Mouse (Mus musculus) midbrain, embryonic 13.5 days (tissue): ENCODE measurements around the gene Hexa. TPM values are rescaled to one million over a fixed set of nuclear protein-coding genes. Genes with fewer than 3 reads are reported as not detected.

Experiments
- ATAC-seq: fragments of 200-750 bp; cut with Nextera tagmentation; 2 replicates; pipeline ENCODE4 v1.8.0; 2017; ENCODE audit warnings: mild to moderate bottlenecking, moderate TSS enrichment, moderate library complexity
- H3K27ac ChIP-seq: fragments of 300-500 bp; sonication (generic); 2 replicates; pipeline ENCODE4 v1.5.1; 2015; ENCODE audit warnings: inconsistent platforms, mild to moderate bottlenecking, moderate library complexity
- H3K27me3 ChIP-seq: fragments of 300-500 bp; sonication (generic); 2 replicates; pipeline ENCODE4 v1.6.1; 2015; ENCODE audit warnings: mild to moderate bottlenecking, inconsistent platforms
- H3K36me3 ChIP-seq: fragments of 300-500 bp; sonication (generic); 2 replicates; pipeline ENCODE4 v1.6.1; 2015; ENCODE audit warnings: mild to moderate bottlenecking, inconsistent platforms
- H3K4me1 ChIP-seq: fragments of 300-500 bp; sonication (generic); replicated peaks from 2 replicates; pipeline ENCODE4 v1.6.1; 2015; ENCODE audit warnings: inconsistent platforms
- H3K4me2 ChIP-seq: fragments of 300-500 bp; sonication (generic); replicated peaks from 2 replicates; pipeline ENCODE4 v1.6.1; 2015; ENCODE audit warnings: moderate library complexity, mild to moderate bottlenecking, inconsistent platforms
- H3K4me3 ChIP-seq: fragments of 300-500 bp; sonication (generic); replicated peaks from 2 replicates; pipeline ENCODE4 v1.5.1; 2015; ENCODE audit warnings: mild to moderate bottlenecking, inconsistent platforms
- H3K9ac ChIP-seq: fragments of 300-500 bp; sonication (generic); replicated peaks from 2 replicates; pipeline ENCODE4 v1.6.1; 2015; ENCODE audit warnings: mild to moderate bottlenecking, inconsistent platforms
- H3K9me3 ChIP-seq: fragments of 300-500 bp; sonication (generic); 2 replicates; pipeline ENCODE4 v1.6.1; 2016; ENCODE audit warnings: mild to moderate bottlenecking, inconsistent platforms
- WGBS: fragments of 180-500 bp; shearing (Covaris S2); methylation state at CpG from one replicate; pipeline ENCODE4 v1.1.7; 2015; 5-methylcytosine and 5-hydroxymethylcytosine counted together
- polyA plus RNA-seq: library from polyadenylated mRNA; unstranded; fragments of >200 nt; fragmentation: Nextera tagmentation; extraction: Ambion mirVana; gene quantifications from 2 replicates; pipeline ENCODE4 v1.2.1, GENCODE M21; 2015

Hexa gene
- polyA plus RNA-seq, 1 experiment from 2014 or later: 50.6 TPM

- Histone ChIP-seq H3K36me3 (peaks cover 30% of the 10 kb centered on the region), H3K4me1 (0 out of 2 replicates have a peak, but pooled peaks cover 2% of the 10 kb centered on the region), H3K27me3 (no peaks in the 10 kb centered on the region), H3K9ac (no peak overlapping the region), H3K27ac (no peak overlapping the region), H3K9me3 (no peaks in the 10 kb centered on the region), H3K4me2 (no peak overlapping the region), H3K4me3 (no peak overlapping the region)
- 30% methylated on average over 6 of the region's 6 CpGs for WGBS
- ATAC-seq: peak; percentile 75
Observed at GRCm38 (mm10) chr9:59567111-59567510, 27.8 kb downstream of the Hexa start.

DNA sequence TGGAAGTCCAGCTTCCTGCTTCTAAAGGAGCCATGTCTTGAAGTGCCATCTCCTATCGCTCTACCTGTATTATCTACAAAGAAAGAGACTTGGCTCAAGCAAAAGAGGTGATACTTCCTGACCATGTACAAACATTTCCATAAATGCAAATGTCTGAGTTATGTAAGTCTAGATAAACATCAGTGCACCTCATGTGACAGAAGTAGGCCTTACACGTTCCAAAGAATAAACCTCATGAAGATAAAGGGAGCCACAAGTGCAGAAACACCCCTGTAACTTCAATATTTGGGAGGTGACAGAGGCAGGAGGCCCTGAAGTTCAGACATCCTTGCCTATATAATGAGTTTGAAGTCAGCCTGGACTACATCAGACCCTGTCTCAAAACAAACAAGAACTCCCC, 32.5 kb downstream of the Hexa start:
- WGBS: 79% methylated on average over 2 of the region's 2 CpGs
- Histone ChIP-seq H3K27me3 (peaks cover 15% of the 10 kb centered on the region), H3K36me3 (no peaks in the 10 kb centered on the region), H3K27ac (no peak overlapping the region), H3K4me2 (no peak overlapping the region), H3K4me3 (no peak overlapping the region), H3K4me1 (peaks cover 5% of the 10 kb centered on the region), H3K9ac (no peak overlapping the region), H3K9me3 (no peaks in the 10 kb centered on the region)
- ATAC-seq: no peak

- Histone ChIP-seq H3K27ac (peak overlapping the region; percentile 69), H3K4me1 (peaks cover 28% of the 10 kb centered on the region), H3K36me3 (no peaks in the 10 kb centered on the region), H3K4me2 (peak overlapping the region; percentile 58), H3K9me3 (no peaks in the 10 kb centered on the region), H3K4me3 (peak overlapping the region; percentile 51), H3K27me3 (peaks cover 35% of the 10 kb centered on the region), H3K9ac (peak overlapping the region; percentile 15; the same call in 1 of the 2 replicates)
- ATAC-seq: no peak
- 14% methylated on average over 13 of the region's 13 CpGs for WGBS
Observed at GRCm38 (mm10) chr9:59577401-59577800, 38.1 kb downstream of the Hexa start.

GRCm38 (mm10) chr9:59577844-59578504, 38.6 kb downstream of the Hexa start, which contains the start of gene Celf6:
Celf6 (plus strand) TSS chr9:59577917.
- H3K4me1 ChIP-seq: peaks cover 28% of the 10 kb centered on the region
- peak within 1 kb of the TSS; percentile 69 for H3K27ac ChIP-seq
- H3K4me3 ChIP-seq: peak within 1 kb of the TSS; percentile 51
- H3K9ac ChIP-seq: peak within 1 kb of the TSS; percentile 67
- H3K27me3 ChIP-seq: peaks cover 39% of the 10 kb centered on the region
- no peaks in the 10 kb centered on the region for H3K36me3 ChIP-seq
- H3K9me3 ChIP-seq: no peaks in the 10 kb centered on the region
- H3K4me2 ChIP-seq: peak within 1 kb of the TSS; percentile 58
- 2% methylated on average over 45 of the region's 61 CpGs for WGBS
- ATAC-seq: peak; percentile 98

DNA sequence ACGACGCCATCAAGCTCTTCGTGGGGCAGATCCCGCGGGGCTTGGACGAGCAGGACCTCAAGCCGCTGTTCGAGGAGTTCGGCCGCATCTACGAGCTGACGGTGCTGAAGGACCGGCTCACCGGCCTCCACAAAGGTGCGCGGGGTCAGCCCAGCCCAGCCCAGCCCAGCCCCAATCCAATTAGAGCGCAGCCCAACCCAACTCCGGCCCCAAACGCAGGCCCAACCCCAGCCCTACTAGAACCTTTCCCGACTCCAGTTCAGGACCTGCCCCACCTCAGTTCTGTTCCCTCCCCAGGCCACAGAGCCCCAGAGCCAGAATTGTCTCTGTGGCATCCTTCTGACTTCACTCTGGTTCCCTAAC, 39.1 kb downstream of the Hexa start:
- ATAC-seq: peak; percentile 71; the same call in 1 of the 2 replicates
- Histone ChIP-seq H3K4me2 (peak overlapping the region; percentile 58), H3K27me3 (peaks cover 43% of the 10 kb centered on the region), H3K36me3 (no peaks in the 10 kb centered on the region), H3K9me3 (no peaks in the 10 kb centered on the region), H3K27ac (peak overlapping the region; percentile 16), H3K9ac (peak overlapping the region; percentile 67), H3K4me3 (peak overlapping the region; percentile 51), H3K4me1 (peaks cover 28% of the 10 kb centered on the region)
- WGBS: under 1% methylated on average over 20 of the region's 20 CpGs

GRCm38 (mm10) chr9:59584871-59585308, 45.5 kb downstream of the Hexa start:
- peak; percentile 43 for ATAC-seq

GRCm38 (mm10) chr9:59588252-59588651, 48.9 kb downstream of the Hexa start:
- H3K27me3 ChIP-seq: peaks cover 40% of the 10 kb centered on the region
- H3K4me3 ChIP-seq: no peak overlapping the region
- WGBS: 30% methylated on average over 5 of the region's 5 CpGs
- no peaks in the 10 kb centered on the region for H3K9me3 ChIP-seq
- ATAC-seq: peak; percentile 68
- peaks cover 51% of the 10 kb centered on the region for H3K4me1 ChIP-seq
- peak overlapping the region; percentile 89 for H3K27ac ChIP-seq
- H3K36me3 ChIP-seq: no peaks in the 10 kb centered on the region
- 0 out of 2 replicates have a peak overlapping the region, but pooled peaks have one; percentile 24 for H3K9ac ChIP-seq
- H3K4me2 ChIP-seq: peak overlapping the region; percentile 57

More at GRCm38 (mm10) chr9:59584871-59585308, 45.5 kb downstream of the Hexa start:
- H3K27me3 ChIP-seq: peaks cover 41% of the 10 kb centered on the region
- no peak overlapping the region for H3K27ac ChIP-seq
- no peak overlapping the region for H3K9ac ChIP-seq
- peaks cover 49% of the 10 kb centered on the region for H3K4me1 ChIP-seq
- H3K4me2 ChIP-seq: peak overlapping the region; percentile 32
- no peaks in the 10 kb centered on the region for H3K36me3 ChIP-seq
- H3K9me3 ChIP-seq: no peaks in the 10 kb centered on the region
- WGBS: 5% methylated on average over 13 of the region's 13 CpGs
- H3K4me3 ChIP-seq: no peak overlapping the region

DNA sequence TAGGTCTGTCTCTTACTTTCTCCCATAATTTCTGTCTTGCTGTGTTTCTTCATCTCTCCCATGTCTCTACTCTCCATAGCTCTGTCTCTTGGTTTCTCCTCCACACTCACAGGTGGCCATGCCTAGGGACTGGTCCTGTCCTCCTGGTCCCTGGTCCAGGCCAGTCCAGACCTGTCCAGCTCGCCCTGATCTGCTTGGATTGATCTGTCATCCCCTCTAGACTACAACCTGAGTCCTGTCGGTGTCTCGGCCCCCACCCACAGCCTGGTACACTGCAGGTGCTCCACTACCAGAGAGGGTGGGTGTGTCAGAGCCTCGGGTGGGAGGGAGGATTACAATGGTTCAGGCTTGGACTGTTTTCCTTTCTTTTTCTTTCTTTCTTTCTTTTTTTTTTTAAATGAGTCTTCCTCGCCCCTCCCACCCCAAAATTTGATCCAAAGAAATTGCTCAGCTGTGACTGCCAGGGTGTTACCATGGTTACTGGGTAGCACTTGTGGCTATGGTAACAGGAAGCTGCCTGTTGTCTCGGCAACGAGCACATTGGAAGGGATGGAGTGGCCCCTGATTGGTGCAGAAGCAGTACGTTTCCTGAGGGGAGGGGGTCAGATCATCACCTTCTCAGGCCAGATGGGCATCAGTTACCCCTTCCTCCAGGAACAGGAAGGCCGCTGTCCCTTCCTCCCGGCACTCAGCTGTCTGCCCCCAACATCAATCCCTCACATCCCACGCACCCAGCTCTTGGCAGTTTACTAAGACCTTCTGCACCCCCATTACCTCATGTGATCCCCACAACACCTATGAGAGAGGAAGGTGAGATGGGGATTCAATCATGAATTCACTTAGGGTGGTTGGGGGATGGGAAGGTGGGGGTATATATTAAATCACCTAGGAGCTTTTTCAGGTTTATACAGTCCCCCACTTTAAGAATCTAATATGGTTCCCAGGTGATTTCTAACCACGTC, 49.7 kb downstream of the Hexa start:
- WGBS: 16% methylated on average over 12 of the region's 12 CpGs
- Histone ChIP-seq H3K4me2 (peak overlapping the region; percentile 57), H3K27ac (peak overlapping the region; percentile 89), H3K4me3 (peak overlapping the region; percentile 18), H3K27me3 (peaks cover 37% of the 10 kb centered on the region), H3K36me3 (no peaks in the 10 kb centered on the region), H3K9ac (peak overlapping the region; percentile 51; the same call in 1 of the 2 replicates), H3K4me1 (peaks cover 51% of the 10 kb centered on the region), H3K9me3 (no peaks in the 10 kb centered on the region)
- ATAC-seq: peak; percentile 89

DNA sequence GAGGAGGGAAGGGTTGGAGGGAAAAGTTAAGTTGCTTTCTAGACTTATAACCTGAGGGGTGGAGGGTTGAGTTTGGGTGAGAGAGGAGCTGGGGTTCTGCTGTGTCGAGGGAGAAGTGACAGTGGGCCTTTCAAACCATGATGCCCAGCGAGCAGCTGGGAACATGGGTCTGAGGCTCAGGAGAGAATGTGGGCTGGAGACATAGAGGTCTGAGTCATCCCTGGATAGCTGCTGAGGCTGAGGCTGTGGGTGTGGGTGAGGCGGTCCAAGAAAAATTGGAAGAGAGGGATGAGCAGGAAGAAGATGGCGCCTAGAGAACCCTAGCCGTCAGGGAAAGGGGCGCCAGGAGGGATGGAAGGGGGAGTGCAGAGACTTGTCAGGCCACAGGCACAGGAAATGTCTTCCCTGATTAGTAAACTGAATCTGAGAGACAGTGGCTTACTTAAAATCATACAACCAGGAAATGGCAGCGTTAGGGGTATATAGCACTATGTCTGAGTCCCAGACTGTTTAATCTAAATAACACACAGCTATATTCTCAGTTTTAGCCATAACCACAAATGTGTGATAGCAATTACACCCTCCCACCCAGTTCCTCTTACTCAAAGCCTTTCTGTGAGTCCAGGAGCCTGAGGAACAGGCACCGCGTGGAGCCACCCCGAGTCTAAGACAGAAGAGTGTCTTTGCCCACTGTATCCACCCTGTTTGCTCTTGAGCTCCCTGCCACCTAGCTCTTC, 50.5 kb downstream of the Hexa start:
- Histone ChIP-seq H3K9ac (0 out of 2 replicates have a peak overlapping the region, but pooled peaks have one; percentile 12), H3K27ac (peak overlapping the region; percentile 68; the same call in 1 of the 2 replicates), H3K4me1 (peaks cover 47% of the 10 kb centered on the region), H3K9me3 (no peaks in the 10 kb centered on the region), H3K4me2 (peak overlapping the region; percentile 57), H3K4me3 (peak overlapping the region; percentile 18), H3K27me3 (peaks cover 34% of the 10 kb centered on the region), H3K36me3 (no peaks in the 10 kb centered on the region)
- WGBS: 83% methylated on average over 10 of the region's 10 CpGs
- no peak for ATAC-seq

DNA sequence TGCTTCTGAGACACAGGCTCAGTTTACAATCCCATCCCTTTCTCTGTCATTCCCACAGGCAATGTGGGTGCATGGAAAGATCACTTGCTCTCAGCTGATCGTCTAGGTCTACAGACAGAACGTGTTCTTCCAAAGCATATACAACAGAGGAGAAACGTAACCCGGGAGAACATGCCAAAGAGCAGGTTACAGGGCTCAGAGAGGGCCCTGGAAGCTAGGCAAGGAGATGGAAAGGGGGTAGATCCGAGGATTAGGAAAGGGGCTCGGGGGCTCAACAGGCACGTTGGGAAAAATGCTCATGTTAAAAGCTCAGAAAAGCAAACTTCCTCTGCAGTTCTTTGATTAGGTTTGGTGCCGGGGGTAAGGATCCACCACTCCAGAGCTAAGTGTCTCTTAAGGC, 62.3 kb downstream of the Hexa start:
- H3K27me3 ChIP-seq: peaks cover 14% of the 10 kb centered on the region; the same call in 1 of the 2 replicates
- H3K36me3 ChIP-seq: peaks cover 27% of the 10 kb centered on the region
- H3K27ac ChIP-seq: no peak overlapping the region
- H3K4me1 ChIP-seq: no peaks in the 10 kb centered on the region
- H3K4me3 ChIP-seq: no peak overlapping the region
- ATAC-seq: no peak
- no peaks in the 10 kb centered on the region for H3K9me3 ChIP-seq
- H3K9ac ChIP-seq: no peak overlapping the region
- WGBS: 79% methylated on average over 8 of the region's 8 CpGs
- no peak overlapping the region for H3K4me2 ChIP-seq

DNA sequence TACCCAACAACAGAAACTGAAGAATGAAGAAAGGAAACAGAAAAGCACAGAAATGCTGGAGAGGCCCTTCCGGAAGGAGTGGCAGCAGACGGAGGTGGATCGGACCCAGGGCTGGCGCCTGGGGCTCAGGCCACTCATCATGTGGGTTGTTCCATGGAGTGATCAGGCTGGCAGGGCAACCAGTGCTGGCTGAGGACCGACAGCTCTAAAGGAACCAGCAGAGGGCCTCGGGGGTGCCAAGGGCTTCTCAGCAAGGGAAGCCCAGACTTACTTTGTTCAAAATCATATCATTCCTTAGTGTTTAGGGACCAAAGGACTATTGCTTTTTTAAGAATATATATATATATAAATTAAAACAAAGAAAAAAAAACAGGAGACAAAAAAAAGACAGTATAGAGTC, 66.6 kb downstream of the Hexa start:
- Histone ChIP-seq H3K4me2 (no peak overlapping the region), H3K27me3 (peaks cover 11% of the 10 kb centered on the region; the same call in 1 of the 2 replicates), H3K36me3 (peaks cover 30% of the 10 kb centered on the region), H3K4me1 (no peaks in the 10 kb centered on the region), H3K9ac (no peak overlapping the region), H3K9me3 (no peaks in the 10 kb centered on the region), H3K4me3 (no peak overlapping the region), H3K27ac (no peak overlapping the region)
- 59% methylated on average over 6 of the region's 6 CpGs for WGBS
- ATAC-seq: no peak
